Mouse (Mus musculus) kidney, adult 2 months (tissue): Measurements from ENCODE around the gene OR5BS1P.

ENCODE experiments used
- CTCF ChIP-seq: fragments of 200-500 bp; conservative IDR thresholded peaks from 2 replicates; pipeline ENCODE4 v1.5.1; 2011; ENCODE audit warnings: low read depth, mild to moderate bottlenecking, control low read depth, low read length, moderate library complexity, mixed read lengths; ENCODE audit not compliant: insufficient read depth, insufficient read length
- POLR2A ChIP-seq: fragments of 200-500 bp; IDR thresholded peaks from one replicate; pipeline ENCODE4 v1.6.1; 2011; ENCODE audit warnings: low read depth, low read length, control low read depth

DNA sequence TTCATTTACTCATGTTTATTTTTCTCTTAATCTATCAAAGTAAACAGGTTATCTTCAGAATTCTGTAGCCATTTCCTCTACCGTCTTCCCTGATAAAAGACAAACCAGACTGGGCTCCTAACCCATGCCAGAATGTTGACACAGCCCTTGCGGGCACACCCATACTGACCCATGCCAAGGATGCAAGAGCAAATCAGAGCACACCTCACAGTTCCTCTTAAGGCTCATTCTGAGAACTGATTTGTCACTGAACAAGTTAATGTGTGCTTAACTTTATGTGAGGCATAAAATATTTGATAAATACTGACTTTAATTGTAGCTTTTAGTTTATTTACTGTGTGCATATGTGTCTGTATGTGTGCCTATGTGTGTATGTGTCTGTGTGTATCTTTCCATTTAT lies 21.6 kb downstream of the OR5BS1P start:
- TF ChIP-seq CTCF, result no peak
- TF ChIP-seq POLR2A, result no peak
